Mouse (Mus musculus) heart, adult 2 months (tissue): ENCODE measurements around the gene Ctdsp2.

Experiments used
- CTCF ChIP-seq: fragments of 200-600 bp; IDR thresholded peaks from 2 replicates; pipeline ENCODE4 v1.8.1; 2022; ENCODE audit warnings: antibody characterized with exemption, mild to moderate bottlenecking, moderate library complexity
- EP300 ChIP-seq: fragments of 200-500 bp; IDR thresholded peaks from 2 replicates; pipeline ENCODE4 v1.6.1; 2011; ENCODE audit warnings: low read depth, low read length, control low read depth; ENCODE audit not compliant: insufficient read depth
- POLR2A ChIP-seq: fragments of 200-500 bp; IDR thresholded peaks from 2 replicates; pipeline ENCODE4 v1.6.1; 2011; ENCODE audit warnings: mild to moderate bottlenecking, low read depth, low read length, control low read depth; ENCODE audit not compliant: insufficient read depth

DNA sequence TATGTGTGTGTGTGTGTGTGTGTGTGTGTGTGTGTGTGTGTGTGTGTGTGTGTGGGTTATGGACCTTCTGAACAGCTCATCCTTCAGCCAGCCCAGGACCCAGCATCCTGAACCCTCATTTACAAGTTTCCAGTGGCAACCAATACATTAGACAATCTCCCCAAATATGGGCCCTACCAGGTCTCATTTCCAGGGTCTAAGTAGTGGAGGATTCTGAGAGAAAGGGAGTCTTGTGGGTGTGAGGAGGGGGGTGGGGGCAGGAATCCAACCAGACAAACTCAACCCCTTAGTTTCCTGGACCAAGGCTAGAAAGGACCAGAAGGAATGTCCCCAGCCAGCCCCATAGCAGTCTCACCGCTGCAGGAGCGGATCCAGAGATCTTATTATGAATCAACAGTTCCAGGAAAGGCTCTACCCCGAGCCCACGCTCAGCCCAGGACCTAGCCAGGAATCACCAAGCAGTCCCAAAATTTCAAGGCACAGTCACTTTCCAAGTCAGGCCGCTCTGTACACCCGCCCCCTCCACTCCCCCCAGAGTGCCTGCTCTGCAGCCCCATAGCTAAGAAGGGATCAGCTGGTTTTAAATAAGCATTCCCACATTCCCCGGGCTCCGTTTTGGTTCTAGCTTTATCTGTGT lies 47.3 kb upstream of the Ctdsp2 start:
- TF ChIP-seq EP300, result no peak
- no peak for TF ChIP-seq CTCF
- no peak for TF ChIP-seq POLR2A
